In genomic region chr11:9190772-9191554, GRCm38 (mm10) we compare ENCODE assay signal across 10 mouse cellular contexts. TPM values are rescaled to one million over a fixed set of nuclear protein-coding genes. Genes with fewer than 3 reads are reported as not detected.
DNase-seq lines count a peak whose midpoint lies in the region; ATAC-seq lines count a peak whose summit lies in the region.
"Had no signal": no experiment of that assay in that cellular context is flagged by ENCODE, and none has a peak within 500 bp of the region (broad histone marks: within the 10 kb centered on the region; RNA-seq: fewer than 3 reads in every experiment).

No protein-coding gene starts in this region.

- H3K27ac ChIP-seq in embryonic facial prominence, embryonic 13.5 days: no peak overlapping the region
- no peak overlapping the region for H3K27ac ChIP-seq in midbrain, embryonic 12.5 days (replicated peaks)
- H3K27ac ChIP-seq in heart, embryonic 10.5 days: no peak overlapping the region
- H3K27ac ChIP-seq: liver, embryonic 14.5 days had no signal

- H3K27me3 ChIP-seq in embryonic facial prominence, embryonic 13.5 days: no peaks in the 10 kb centered on the region
- peaks cover 4% of the 10 kb centered on the region for H3K27me3 ChIP-seq in midbrain, embryonic 12.5 days
- H3K27me3 ChIP-seq in heart, embryonic 10.5 days (ENCODE audit: insufficient read depth, poor library complexity, severe bottlenecking): no peaks in the 10 kb centered on the region; the same call in 1 of the 2 replicates

- H3K4me3 ChIP-seq in embryonic facial prominence, embryonic 13.5 days: no peak overlapping the region
- H3K4me3 ChIP-seq in midbrain, embryonic 12.5 days: no peak overlapping the region
- no peak overlapping the region for H3K4me3 ChIP-seq in heart, embryonic 10.5 days

- ATAC-seq in embryonic facial prominence, embryonic 13.5 days (ENCODE audit: insufficient number of reproducible peaks, insufficient read depth, low FRiP score, low TSS enrichment, low read depth): 0 out of 2 replicates have a peak, but pooled peaks have one; percentile 49
- peak; percentile 95 for ATAC-seq in granulocyte monocyte progenitor cell, adult 5-6 weeks (replicated peaks; ENCODE audit: poor library complexity, severe bottlenecking)
- peak; percentile 88 for ATAC-seq in midbrain, embryonic 12.5 days (ENCODE audit: low FRiP score, low read depth)

- peak; percentile 76 to 88 for DNase-seq in kidney, postnatal 36 days
- DNase-seq in T-cell, adult 2 months (ENCODE audit: low spot score): no peak
- no peak for DNase-seq in heart, embryonic 10.5 days (ENCODE audit: low spot score)
- DNase-seq in left cerebral cortex, adult 8-10 months (ENCODE audit: low spot score in 2 of 2): no peak
- DNase-seq: cerebellum, postnatal 10 days; right cerebral cortex, postnatal 14 days had no signal

- H3K36me3 ChIP-seq in embryonic facial prominence, embryonic 13.5 days: no peaks in the 10 kb centered on the region
- H3K36me3 ChIP-seq in midbrain, embryonic 12.5 days: no peaks in the 10 kb centered on the region
- no peaks in the 10 kb centered on the region for H3K36me3 ChIP-seq in heart, embryonic 10.5 days

- H3K9me3 ChIP-seq in embryonic facial prominence, embryonic 13.5 days: no peaks in the 10 kb centered on the region
- H3K9me3 ChIP-seq in midbrain, embryonic 12.5 days: no peaks in the 10 kb centered on the region
- H3K9me3 ChIP-seq in heart, embryonic 10.5 days: no peaks in the 10 kb centered on the region

- H3K4me2 ChIP-seq in embryonic facial prominence, embryonic 13.5 days: peak overlapping the region; percentile 22
- H3K4me2 ChIP-seq in midbrain, embryonic 12.5 days (replicated peaks): no peak overlapping the region

- 27% methylated on average over 10 of the region's 11 CpGs for WGBS in embryonic facial prominence, embryonic 13.5 days
- 52% methylated on average over 9 of the region's 11 CpGs for WGBS in midbrain, embryonic 12.5 days
- WGBS in heart, embryonic 10.5 days: 56% methylated on average over 11 of the region's 11 CpGs

- peaks cover 12% of the 10 kb centered on the region; the same call in 1 of the 2 replicates for H3K4me1 ChIP-seq in embryonic facial prominence, embryonic 13.5 days
- H3K4me1 ChIP-seq in midbrain, embryonic 12.5 days: 0 out of 2 replicates have a peak, but pooled peaks cover 8% of the 10 kb centered on the region
- no peaks in the 10 kb centered on the region for H3K4me1 ChIP-seq in heart, embryonic 10.5 days

- no peak overlapping the region for H3K9ac ChIP-seq in embryonic facial prominence, embryonic 13.5 days
- H3K9ac ChIP-seq in midbrain, embryonic 12.5 days (replicated peaks): 0 out of 2 replicates have a peak overlapping the region, but pooled peaks have one; percentile 15
- H3K9ac ChIP-seq: liver, embryonic 14.5 days had no signal

RNA-seq across cellular contexts. Expression of gene Abca13, which starts 0.8 kb away (rescaled TPM):
- 0.01 and 0.21 TPM in 2 replicates for polyA plus RNA-seq in embryonic facial prominence, embryonic 13.5 days (2015; fragmentation: Nextera tagmentation; extraction: Ambion mirVana)
- total RNA-seq in granulocyte monocyte progenitor cell, adult 5-6 weeks (2014; fragmentation: Nextera tagmentation): 6.6 and 15.3 TPM in 2 replicates
- total RNA-seq in granulocyte monocyte progenitor cell, adult 5-6 weeks (2017): 11.2 and 12.5 TPM in 2 replicates
- 0.01 TPM in 1 of 2 replicates, not detected in the other for polyA plus RNA-seq in midbrain, embryonic 12.5 days (2016; fragmentation: Nextera tagmentation; extraction: Ambion mirVana)
- polyA plus RNA-seq in heart, embryonic 10.5 days (2016; fragmentation: Nextera tagmentation; extraction: Ambion mirVana): 0.01 TPM in 1 of 2 replicates, not detected in the other
- total RNA-seq in left cerebral cortex, adult 8-10 months (2022): under 1 TPM; 0.02 to 0.04 (median 0.02) TPM

Comparison
In these comparisons a context has a peak if more than half of its experiments do, and no peak if none do; other contexts are left out.
1. DNase-seq: peak in kidney, postnatal 36 days (2 of 2); none in T-cell, adult 2 months (single experiment), heart, embryonic 10.5 days (single experiment) and left cerebral cortex, adult 8-10 months (0 of 2).
2. Peak in every context shown above with its lines, with median percentiles within 50 percentile points of each other: ATAC-seq.